Mouse (Mus musculus) thymus, postnatal 36 days (tissue): ENCODE measurements around the gene Gtf2b.

ENCODE experiments used
- DNase-seq, 2 experiments: peaks; one replicate each; pipeline ENCODE4 v3.0.0; 2022; ENCODE audit warnings: mixed read lengths in 2 of 2

Gtf2b gene

DNA sequence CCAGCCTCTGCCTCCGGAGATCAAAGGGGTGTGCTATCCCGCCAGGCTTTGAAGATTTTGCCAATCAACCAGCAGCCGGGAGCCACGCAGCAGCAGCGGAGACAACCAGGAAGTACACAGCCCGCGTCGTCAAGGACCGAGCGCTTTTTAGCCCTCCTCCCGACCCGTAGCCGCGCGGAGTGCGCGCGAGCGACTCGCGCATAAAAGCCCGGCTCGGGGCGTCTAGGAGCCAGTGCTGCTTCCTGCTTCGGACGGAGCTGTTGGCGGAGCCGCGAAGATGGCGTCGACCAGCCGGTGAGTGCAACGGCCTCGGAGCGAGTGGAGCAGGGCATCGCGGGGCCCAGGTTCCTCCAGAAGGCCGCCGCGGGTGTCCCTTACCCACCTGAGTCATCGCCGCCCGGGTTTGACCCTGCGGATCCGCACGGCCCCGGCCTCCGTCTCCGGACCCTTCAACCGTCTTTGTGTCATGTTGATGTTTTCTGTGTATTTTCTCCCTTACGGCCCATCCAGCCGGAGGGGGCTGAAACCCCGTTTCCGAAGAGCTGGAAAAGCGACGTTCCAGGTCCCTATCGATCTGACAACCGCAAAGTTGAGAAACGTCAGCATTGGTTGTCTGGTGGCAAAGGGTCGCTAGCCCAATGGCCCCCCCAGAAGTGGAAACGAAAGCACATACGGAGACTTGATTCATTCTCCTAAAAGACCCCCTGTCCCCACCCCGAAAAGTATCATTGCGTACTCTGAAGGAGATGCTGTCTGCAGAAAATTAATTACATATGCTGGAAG lies at the start of gene Gtf2b:
Gene Gtf2b, plus strand, starts transcription at position 51 of the 783 bp plus-strand sequence.
- peak; percentile 92 to 94 for DNase-seq

- no peak for DNase-seq
Observed at GRCm38 (mm10) chr3:142725481-142725880, 39.4 kb upstream of the Gtf2b start.

DNA sequence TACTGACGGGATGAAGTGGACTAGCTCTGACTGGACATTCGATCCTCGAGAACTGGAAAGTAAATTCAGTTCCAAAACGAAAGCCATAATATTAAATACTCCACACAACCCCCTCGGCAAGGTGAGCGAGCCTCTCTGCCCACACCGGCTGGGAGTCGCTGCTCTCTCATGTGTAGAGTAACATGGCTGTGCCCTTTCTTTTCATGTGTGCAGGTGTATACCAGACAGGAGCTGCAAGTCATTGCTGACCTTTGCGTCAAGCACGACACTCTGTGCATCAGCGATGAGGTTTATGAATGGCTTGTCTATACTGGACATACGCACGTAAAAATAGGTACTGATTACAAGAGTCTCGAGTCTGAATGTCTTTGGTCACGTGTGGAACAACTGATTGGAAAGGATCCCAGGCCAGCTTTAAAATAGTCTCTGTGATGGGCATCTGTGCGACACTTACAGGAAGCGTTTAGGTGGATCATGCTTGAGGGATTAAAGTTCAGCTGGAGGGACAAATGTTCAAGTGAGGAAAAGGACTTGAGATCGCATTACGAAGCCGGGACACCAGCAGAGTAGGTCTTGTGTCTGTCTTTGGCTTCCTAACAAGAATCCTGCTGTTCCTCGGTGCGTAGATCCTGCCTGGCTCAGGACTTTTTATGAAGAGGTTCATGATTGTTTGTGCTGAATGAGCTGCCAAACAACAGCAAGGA lies 38.7 kb upstream of the Gtf2b start:
- DNase-seq: no peak

- DNase-seq: no peak
Observed at GRCm38 (mm10) chr3:142734291-142734690, 30.6 kb upstream of the Gtf2b start.

- no peak for DNase-seq
Observed at GRCm38 (mm10) chr3:142740896-142741295, 23.9 kb upstream of the Gtf2b start.

GRCm38 (mm10) chr3:142743973-142744898 lies 20.6 kb upstream of the Gtf2b start:
- DNase-seq: peak; percentile 27 to 29

- no peak for DNase-seq
Observed at GRCm38 (mm10) chr3:142745076-142745475, 19.8 kb upstream of the Gtf2b start.

DNA sequence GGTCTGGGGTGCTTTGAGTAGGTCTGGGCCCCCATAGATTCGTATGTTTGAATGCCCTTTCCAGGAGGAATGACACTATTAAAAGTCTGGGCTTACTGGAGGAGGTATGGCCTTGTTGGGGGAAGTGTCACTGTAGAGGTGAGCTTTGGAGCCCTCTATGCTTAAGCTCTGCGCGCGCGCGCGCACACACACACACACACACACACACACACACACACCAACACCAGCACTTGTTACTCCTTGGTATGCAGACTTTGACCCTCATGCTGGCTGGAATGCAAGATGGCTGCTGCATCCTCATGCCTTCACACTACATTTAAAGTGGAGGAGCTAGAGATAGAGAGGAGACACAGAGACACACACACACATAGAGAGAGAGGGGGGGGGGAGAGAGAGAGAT lies 17.2 kb upstream of the Gtf2b start:
- DNase-seq: no peak

- DNase-seq: no peak
Observed at GRCm38 (mm10) chr3:142749131-142749530, 15.7 kb upstream of the Gtf2b start.

DNA sequence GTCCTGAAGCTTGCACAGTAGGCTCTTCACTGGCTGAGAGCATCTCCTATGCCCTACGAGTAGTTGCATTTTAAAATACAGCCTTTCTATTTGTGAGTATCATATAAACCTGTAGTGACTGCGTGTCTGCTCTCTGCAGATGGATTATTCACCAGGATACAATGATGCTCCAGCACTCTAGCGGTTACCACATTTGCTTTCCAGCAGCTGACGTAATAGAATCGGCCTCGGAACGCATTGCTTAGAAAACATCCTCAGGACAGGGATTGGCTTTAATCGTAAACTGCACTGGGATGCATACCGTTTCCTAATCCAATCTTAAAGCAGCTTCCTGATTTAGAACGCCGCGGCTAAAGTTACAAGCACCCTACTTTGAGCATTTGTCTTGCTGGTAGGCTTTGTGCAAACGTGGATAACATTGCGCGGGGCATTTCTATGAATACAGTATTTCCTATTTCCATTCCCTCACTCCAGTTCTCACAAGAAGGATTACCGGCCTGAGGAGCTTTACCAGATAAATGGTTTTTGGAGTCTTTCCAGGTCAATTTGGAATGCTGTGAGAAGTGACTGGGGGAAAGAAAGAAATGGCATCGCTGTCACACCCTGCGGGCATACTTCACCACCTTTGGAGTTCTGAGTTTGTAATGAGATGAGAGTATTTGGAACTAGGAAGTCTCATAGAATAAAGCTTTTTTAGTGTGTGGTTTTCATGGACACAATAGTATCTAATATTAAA lies 9.5 kb upstream of the Gtf2b start:
- DNase-seq: no peak

DNA sequence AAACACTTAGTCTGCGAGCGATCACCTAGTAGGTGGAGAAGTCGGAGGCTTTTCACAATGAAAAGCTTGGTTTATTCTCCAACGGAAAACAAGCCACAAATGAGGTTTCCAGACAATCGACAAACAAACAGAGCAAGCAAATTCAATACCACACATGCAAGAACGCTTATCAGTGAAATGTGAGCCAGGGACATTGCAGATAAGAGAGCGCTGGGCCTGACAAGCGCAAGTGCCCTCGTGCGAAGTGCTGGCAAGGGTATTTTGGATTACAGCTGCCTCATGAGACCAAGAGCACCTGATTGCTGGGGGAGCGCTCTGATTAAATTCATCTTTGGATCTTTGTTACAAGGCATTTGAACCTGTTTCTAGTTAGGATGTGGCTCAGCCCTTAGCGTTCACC lies 7.0 kb upstream of the Gtf2b start:
- DNase-seq: no peak

- no peak for DNase-seq
Observed at GRCm38 (mm10) chr3:142758593-142758992, 6.3 kb upstream of the Gtf2b start.

- no peak for DNase-seq
Observed at GRCm38 (mm10) chr3:142760356-142760755, 4.5 kb upstream of the Gtf2b start.

- DNase-seq: no peak
Observed at GRCm38 (mm10) chr3:142765778-142766165, 927 bp downstream of the Gtf2b start.

GRCm38 (mm10) chr3:142768498-142768897 lies 3.7 kb downstream of the Gtf2b start:
- no peak for DNase-seq

DNA sequence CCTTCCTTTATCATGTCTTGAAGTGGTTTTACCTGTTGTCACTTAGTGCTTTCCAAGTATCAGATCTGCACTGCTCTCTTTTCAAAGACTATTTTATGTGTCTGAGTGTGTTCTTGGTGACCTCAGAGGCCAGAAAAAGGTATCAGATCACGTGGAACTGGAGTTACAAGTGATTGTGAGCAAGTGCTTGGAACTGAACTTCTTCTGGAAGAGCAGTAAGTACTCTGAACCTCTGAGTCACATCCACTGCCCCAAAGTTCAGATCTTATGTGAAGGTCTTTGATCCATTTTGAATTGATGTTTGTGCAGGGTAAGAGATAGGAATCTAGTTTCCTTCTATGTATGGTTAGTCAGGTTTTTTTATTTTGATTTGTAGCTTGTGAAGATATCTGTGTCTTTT lies 5.7 kb downstream of the Gtf2b start:
- DNase-seq: no peak

- no peak for DNase-seq
Observed at GRCm38 (mm10) chr3:142773538-142774191, 8.8 kb downstream of the Gtf2b start.

DNA sequence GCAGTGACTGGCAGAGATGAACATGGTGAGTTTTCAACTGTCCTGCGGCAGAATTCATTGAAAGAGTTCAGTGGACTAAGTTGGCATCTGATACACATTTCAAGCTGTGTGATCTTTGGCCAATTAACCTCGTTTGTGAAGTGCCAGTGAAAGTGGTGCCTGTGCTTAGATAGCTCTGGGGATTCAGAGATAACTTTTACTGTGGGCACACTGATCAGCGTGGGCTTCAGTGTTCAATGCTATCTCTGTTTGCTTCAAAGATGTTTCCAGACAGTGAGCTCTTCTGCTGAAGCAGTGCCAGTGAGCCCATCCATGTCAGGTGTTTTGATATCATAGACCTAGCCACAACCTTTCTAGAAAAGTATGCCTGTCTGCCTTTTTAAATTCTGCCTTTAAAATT lies 12.4 kb downstream of the Gtf2b start:
- DNase-seq: no peak

DNA sequence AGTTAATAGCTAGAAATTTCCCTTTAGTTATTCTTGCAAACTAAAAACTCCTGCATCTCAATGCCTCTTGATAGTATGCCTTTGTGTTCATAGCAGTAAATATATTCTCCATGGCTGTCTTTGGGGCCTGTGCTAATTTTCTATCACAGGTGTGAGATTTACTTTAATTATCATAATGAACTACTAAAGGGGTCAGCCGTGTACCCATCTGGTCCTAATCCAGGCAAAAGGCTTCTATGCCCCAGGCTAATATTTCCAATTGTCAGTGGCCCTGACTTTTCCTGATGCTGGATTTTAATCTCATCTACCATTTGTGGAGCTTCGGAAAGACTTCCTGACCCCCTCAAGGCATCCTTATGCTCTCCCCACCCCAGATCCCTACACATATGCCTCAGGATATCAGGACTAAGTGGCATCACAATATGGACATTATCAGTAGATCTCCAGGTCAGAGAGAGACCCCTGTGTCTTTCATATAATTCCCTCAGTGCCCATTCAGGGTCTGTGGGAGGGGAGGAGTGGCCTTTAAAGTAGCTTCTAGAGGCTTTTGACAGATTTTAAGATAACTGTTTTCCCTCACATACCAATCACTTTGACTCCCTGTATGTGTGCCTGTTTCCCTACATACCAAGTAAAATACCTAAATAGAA lies 21.7 kb downstream of the Gtf2b start:
- no peak for DNase-seq

DNA sequence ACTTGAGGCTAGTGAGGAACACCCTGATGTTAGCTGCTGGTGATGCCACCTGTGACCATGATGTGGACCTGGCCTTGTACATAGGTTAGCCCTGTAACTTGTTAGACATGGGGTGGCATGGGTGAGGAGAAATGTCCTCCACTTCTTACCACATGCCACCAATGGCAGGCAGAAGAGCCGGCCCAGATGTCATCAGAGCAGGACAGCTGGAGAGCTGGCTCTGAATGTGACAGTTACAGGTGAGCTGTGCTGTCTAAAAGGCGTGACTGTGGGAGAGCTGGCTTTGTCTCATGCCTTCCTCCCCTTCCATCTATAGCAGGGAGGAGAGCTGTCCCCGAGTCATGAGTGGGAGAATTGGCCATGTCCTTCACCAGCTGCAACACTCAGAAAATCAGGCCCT lies 30.7 kb downstream of the Gtf2b start:
- DNase-seq: no peak

- DNase-seq: no peak
Observed at GRCm38 (mm10) chr3:142811582-142811981, 46.7 kb downstream of the Gtf2b start.
